Mouse (Mus musculus) G1E (cell line): Measurements from ENCODE around the gene Snrpn.

ENCODE experiments used
- CTCF ChIP-seq: IDR thresholded peaks from 2 replicates; pipeline ENCODE4 v1.5.1; 2012; ENCODE audit warnings: low read depth, low read length, inconsistent platforms, mixed read lengths
- GATA1 ChIP-seq: IDR thresholded peaks from 2 replicates; pipeline ENCODE4 v1.6.1; 2012; ENCODE audit warnings: borderline replicate concordance, low read length, inconsistent platforms, mixed read lengths
- GATA2 ChIP-seq: IDR thresholded peaks from 2 replicates; pipeline ENCODE4 v1.6.1; 2012; ENCODE audit warnings: low read depth, low read length, inconsistent platforms, borderline replicate concordance
- POLR2AphosphoS5 ChIP-seq: IDR thresholded peaks from 2 replicates; pipeline ENCODE4 v1.6.1; 2012; ENCODE audit warnings: low read depth, low read length, inconsistent platforms; ENCODE audit not compliant: insufficient replicate concordance

GRCm38 (mm10) chr7:60007727-60008360 is 132.2 kb downstream of the Snrpn start:
- TF ChIP-seq CTCF, result no peak
- TF ChIP-seq POLR2AphosphoS5, result no peak
- TF ChIP-seq GATA2, result no peak
- no peak for TF ChIP-seq GATA1
